Mouse (Mus musculus) heart, postnatal 36 days (tissue): ENCODE measurements at regions not wholly inside any gene's neighbourhood (a gene's known extent, or its start where the extent isn't known, plus 50 kb on each side); places are given as distances from the start of the nearest gene placed in this dataset.

Experiments
- DNase-seq, 2 experiments: peaks; one replicate each; pipeline ENCODE4 v3.0.0; 2021 to 2022
- intact Hi-C: fragments of 180-260 bp; cut with DNase I; formaldehyde crosslinking; loops from one replicate; pipeline ENCODE4 v1.15.1; 2025

- intact Hi-C loops = no loop called here
- DNase-seq = no peak
Observed at GRCm38 (mm10) chr2:61377756-61378155, 200.6 kb upstream of the Tank start.

- no peak for DNase-seq
- intact Hi-C loops = no loop called here
Observed at GRCm38 (mm10) chr2:61362606-61363005, 215.8 kb upstream of the Tank start.

DNA sequence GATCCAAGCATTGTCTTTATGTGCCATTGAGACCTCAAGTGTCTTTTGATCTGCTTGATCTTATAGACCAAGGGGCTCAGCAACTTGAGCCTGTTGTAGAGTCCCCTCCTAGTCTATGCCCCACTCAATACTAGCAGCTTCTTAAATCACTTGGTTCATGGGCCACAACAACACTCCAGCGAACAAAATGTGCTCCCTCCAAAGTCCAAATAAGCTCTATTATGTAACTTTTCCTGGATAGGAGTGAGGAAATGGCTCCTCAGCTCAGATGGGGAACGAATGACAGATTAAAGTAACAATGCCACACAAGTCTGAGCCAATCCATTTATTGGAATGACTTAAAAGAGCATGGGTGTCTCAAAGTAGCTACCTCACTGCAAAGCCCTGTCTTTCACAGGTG lies 217.0 kb upstream of the Tank start:
- DNase-seq = no peak
- intact Hi-C loops = no loop called here

- DNase-seq = peak; percentile 15 to 19
- intact Hi-C loops = no loop called here
Observed at GRCm38 (mm10) chr2:61354104-61354503, 224.3 kb upstream of the Tank start.

DNA sequence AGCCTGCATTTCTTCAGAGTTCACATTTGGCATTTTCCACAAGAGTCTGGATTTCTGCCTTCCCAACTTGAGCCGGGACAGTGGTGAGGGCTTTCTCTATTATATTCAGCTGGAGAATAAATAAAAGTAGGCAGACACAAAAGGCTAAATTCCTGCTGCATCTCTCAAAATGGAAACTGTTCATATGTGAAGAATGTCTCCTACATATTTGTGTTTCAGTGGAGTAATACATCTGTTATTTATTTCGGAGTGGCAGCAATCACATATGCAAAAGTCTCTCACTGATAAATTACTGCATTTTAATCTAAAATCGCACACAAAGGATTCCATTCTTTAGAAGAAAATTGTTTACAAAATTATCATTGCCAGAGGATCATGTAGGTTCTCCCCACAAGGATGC lies 230.9 kb upstream of the Tank start:
- intact Hi-C loops = no loop called here
- DNase-seq = no peak

DNA sequence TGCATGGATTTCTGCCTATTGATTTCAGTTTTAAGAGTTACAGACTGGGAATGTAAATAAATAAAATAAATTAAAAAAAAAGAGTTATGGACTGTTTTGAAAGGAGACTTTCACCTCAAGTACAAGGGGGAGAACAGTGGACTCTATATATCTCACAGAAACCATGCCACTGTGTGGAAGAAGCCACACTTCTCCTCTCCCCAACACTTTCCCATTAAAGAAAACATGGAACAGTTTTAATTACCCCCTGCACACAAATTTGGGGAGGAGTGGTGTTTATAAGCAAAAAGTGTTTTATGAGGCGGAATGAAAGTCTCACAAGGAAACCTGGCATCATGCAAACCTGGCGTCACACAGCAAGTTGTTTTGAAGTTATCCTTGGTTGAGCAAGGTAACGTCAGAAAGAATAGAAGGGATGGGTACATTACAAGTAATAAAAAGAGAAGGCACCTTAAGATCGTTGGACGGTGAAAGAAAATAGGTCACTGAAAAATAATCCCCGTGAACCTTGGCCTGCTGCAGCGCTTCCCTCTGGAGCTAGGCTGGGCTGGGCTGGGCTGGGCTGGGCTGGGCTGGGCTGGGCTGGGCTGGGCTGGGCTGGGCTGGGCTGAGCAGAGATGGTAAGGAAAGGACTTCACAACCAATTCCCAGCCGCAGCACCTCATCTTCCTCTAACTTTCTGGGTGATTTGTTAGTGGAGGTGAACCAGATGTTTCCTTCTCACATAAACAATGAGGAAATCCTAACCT lies 232.2 kb upstream of the Tank start:
- intact Hi-C loops = no loop called here
- DNase-seq = no peak

DNA sequence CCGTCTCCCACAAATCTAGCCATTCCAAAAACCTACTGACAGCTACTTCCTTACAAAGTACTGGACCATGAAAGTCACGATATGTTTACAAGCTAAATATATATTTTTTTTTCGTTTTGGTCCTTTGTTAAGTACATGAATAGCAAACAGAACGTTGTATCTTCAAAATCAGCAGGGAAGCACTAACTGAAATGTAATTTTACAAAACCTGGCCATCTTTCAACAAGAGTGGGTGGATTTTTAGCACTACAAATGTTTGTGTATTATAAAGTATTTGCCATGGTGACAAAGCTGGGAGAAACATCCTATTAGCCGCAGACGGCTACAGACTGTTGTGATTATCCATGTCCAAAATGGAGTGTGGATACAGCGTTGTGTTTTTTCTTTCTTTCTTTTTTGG lies 233.1 kb upstream of the Tank start:
- intact Hi-C loops = no loop called here
- DNase-seq = no peak

GRCm38 (mm10) chr2:61344556-61345131 lies 233.7 kb upstream of the Tank start:
- peak in 1 of 2 experiments; percentile 13 for DNase-seq
- intact Hi-C loops = no loop called here

DNA sequence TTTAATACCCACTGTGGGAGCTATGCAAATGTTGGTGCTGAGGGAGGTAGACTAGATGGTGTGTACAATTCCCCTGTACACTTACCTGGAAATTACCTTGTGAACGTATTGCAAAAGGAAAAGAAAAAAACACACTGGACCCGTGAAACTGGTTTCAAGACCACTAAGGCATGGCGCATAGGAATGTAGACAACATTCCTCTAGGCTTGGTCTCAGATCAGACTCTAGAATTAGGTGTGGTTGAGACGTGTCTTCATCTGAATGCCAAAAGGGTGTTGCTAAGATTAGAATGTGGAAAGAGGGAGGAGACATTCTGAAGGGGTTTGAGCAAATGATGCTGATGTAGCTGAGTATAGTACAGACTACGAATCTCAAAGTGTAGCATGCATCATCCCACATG lies 237.1 kb upstream of the Tank start:
- DNase-seq = no peak
- intact Hi-C loops = no loop called here

- DNase-seq = no peak
- intact Hi-C loops = no loop called here
Observed at GRCm38 (mm10) chr2:61319226-61319625, 259.2 kb upstream of the Tank start.

GRCm38 (mm10) chr2:61310405-61310804 lies 268.0 kb upstream of the Tank start:
- no peak for DNase-seq

GRCm38 (mm10) chr2:61309219-61309618 lies 269.2 kb upstream of the Tank start:
- DNase-seq = no peak

More at GRCm38 (mm10) chr2:61310405-61310804, 268.0 kb upstream of the Tank start:
- intact Hi-C loops = no loop called here

DNA sequence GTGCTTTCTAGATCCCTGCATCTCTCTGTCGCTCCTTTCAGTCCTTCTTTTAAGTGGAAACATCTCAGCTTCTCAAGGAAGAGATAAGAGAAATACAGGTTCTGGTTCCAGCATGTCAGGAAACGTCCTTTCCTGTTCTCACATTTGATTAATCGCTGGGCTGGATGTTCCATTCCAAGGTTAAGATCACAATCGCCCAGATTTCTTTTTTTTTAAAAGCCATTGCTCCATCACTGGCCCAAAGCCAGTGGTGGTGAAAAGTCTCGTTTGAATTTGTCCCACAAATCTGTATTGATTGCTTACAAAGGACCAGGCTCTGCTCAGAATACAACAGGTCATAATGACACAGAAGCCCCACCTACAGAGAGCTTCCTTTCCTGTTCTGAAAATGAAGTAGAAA lies 281.2 kb upstream of the Tank start:
- intact Hi-C loops = loop anchor here (5.0 kb wide), 3 partner anchors 105 to 495 kb away; no protein-coding TSS in a partner anchor
- DNase-seq = peak in 1 of 2 experiments; percentile 5

More at GRCm38 (mm10) chr2:61309219-61309618, 269.2 kb upstream of the Tank start:
- intact Hi-C loops = no loop called here

GRCm38 (mm10) chr2:61296606-61297005 lies 281.8 kb upstream of the Tank start:
- no peak for DNase-seq
- intact Hi-C loops = loop anchor here (5.0 kb wide), 3 partner anchors 106 to 494 kb away; no protein-coding TSS in a partner anchor

GRCm38 (mm10) chr2:61295261-61295964 lies 283.0 kb upstream of the Tank start:
- intact Hi-C loops = loop anchor here (5.0 kb wide), 3 partner anchors 107 to 493 kb away; no protein-coding TSS in a partner anchor
- DNase-seq = peak; percentile 22 to 37

DNA sequence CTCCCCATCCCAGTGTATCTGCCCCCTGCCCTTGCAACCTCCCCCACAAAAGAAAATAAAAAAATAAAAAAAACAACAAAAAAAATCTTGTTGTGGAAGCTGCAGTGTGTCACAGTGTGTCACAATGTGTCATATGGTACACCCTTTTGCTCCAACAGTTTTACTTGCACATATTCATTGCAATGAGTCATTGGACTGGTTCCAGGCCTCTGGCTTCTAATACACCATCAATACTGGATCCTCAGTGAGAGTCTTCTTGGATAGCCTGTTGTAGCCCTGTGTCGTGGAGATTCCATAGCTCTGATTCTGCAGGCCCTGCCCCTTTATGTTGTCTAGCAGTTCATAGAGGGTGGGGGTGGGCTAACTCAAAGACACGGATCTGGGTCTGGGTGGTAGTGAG lies 290.1 kb upstream of the Tank start:
- intact Hi-C loops = no loop called here
- DNase-seq = no peak

DNA sequence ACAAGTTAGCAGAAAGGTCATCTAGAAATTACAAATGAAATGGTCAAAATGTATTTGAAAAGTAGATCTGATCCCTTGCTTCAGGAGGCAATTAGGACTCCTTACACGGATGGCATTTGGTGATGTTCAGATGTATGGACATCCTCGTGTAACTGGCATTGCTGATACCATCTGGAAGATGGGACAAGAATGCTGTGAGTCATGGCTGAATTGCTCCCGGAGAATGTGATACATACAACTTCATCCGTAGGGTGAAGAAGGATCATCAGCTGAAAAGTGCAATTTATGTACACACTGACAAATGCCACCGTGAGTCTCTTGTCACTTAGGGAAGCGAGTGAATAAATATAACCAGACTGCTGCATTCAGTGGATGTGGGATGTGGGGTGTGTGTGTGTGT lies 293.7 kb upstream of the Tank start:
- intact Hi-C loops = no loop called here
- DNase-seq = no peak

DNA sequence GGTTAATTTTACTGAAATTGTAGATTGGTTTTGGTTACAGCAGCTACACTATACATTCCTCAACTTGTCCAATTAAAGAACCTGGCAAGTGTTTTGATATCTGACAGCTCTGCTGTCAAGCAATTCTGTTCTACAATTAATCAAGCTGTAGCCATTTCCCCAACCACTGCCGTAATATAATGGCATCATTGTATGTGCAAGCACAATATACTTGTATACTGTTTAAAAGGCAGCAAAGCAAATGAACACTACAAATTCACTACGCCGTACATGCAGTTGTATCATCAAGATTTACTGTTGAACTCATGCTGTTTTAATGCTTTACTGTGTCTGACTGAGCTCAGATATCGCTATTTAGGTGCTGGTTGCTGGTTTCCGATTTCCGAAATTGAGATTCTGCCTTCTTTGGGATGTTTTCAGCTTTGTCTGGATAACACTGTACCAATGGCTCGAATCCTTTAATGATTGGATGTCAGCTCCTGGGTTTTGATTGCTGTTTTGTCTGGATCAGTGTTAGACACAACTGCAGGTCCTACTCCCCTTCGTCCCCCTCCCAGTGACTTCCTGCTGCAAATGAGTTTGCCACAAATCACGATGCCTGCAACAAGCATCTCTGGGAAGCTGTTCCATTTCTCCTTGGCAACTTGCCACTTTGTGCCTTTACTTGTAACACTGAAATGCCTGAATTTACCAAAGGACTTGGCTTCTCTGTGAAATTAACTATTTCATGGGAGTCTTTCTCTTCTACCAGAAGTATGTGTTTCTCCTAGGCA lies 294.4 kb upstream of the Tank start:
- no peak for DNase-seq
- intact Hi-C loops = no loop called here

GRCm38 (mm10) chr2:61272721-61273120 lies 305.7 kb upstream of the Tank start:
- intact Hi-C loops = no loop called here
- DNase-seq = no peak

DNA sequence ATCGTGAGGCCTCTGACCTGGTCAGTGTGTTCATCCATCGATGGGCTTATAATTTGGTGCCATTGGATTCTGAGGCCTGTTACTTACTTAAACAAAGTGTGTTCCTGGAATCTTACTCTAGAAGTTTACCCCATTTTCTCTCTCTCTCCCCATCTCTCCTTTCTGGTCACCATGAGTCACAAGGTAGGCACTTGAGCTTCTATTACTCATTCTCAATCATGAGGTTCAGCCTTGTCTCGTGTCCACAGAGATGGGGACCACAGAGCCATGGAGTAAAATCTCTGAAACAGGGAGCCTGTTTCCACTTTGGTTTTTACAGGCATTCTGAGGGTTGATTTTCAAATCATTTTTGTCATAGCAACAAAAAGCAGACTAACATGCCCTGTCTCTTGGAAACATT lies 304.7 kb upstream of the Rbms1 start:
- no peak for DNase-seq
- intact Hi-C loops = no loop called here
